Mouse (Mus musculus) heart, embryonic 15.5 days (tissue): Measurements from ENCODE around the gene Rnf214. TPM values are rescaled to one million over a fixed set of nuclear protein-coding genes. Genes with fewer than 3 reads are reported as not detected.
A peak's percentile ranks its signal among the peaks of the same experiment; 100 is the strongest.

Experiments used
- ATAC-seq: fragments of 200-750 bp; cut with Nextera tagmentation; replicated peaks from 2 replicates; pipeline ENCODE4 v1.8.0; 2017; ENCODE audit warnings: low read depth, moderate TSS enrichment; ENCODE audit not compliant: insufficient number of reproducible peaks, insufficient read depth, low FRiP score
- H3K27ac ChIP-seq: fragments of 300-500 bp; sonication (generic); 2 replicates; pipeline ENCODE4 v1.5.1; 2015; ENCODE audit warnings: mild to moderate bottlenecking, inconsistent platforms
- H3K27me3 ChIP-seq: fragments of 300-500 bp; sonication (generic); 2 replicates; pipeline ENCODE4 v1.6.1; 2015; ENCODE audit warnings: inconsistent platforms
- H3K36me3 ChIP-seq: fragments of 300-500 bp; sonication (generic); 2 replicates; pipeline ENCODE4 v1.6.1; 2015; ENCODE audit warnings: mild to moderate bottlenecking, inconsistent platforms
- H3K4me1 ChIP-seq: fragments of 300-500 bp; sonication (generic); replicated peaks from 2 replicates; pipeline ENCODE4 v1.6.1; 2015; ENCODE audit warnings: inconsistent platforms
- H3K4me2 ChIP-seq: fragments of 300-500 bp; sonication (generic); 2 replicates; pipeline ENCODE4 v1.6.1; 2015; ENCODE audit warnings: inconsistent platforms, mild to moderate bottlenecking, moderate library complexity
- H3K4me3 ChIP-seq: fragments of 300-500 bp; sonication (generic); 2 replicates; pipeline ENCODE4 v1.5.1; 2015; ENCODE audit warnings: mild to moderate bottlenecking, inconsistent platforms
- H3K9ac ChIP-seq: fragments of 300-500 bp; sonication (generic); 2 replicates; pipeline ENCODE4 v1.6.1; 2015; ENCODE audit warnings: mild to moderate bottlenecking, inconsistent platforms
- H3K9me3 ChIP-seq: fragments of 300-500 bp; sonication (generic); replicated peaks from 2 replicates; pipeline ENCODE4 v1.6.1; 2016; ENCODE audit warnings: inconsistent platforms
- WGBS: fragments of 180-500 bp; shearing (Covaris S2); methylation state at CpG from one replicate; pipeline ENCODE4 v1.1.7; 2015; ENCODE audit warnings: mixed read lengths; 5-methylcytosine and 5-hydroxymethylcytosine counted together
- polyA plus RNA-seq: library from polyadenylated mRNA; unstranded; fragments of >200 nt; fragmentation: Nextera tagmentation; extraction: Ambion mirVana; gene quantifications from 2 replicates; pipeline ENCODE4 v1.2.1, GENCODE M21; 2015

The Rnf214 gene
- polyA plus RNA-seq = 40.3 and 43.3 TPM in 2 replicates

- no peaks in the 10 kb centered on the region for H3K9me3 ChIP-seq
- peak within 1 kb of the TSS; percentile 78 for H3K4me3 ChIP-seq
- peak within 1 kb of the TSS; percentile 97 for H3K27ac ChIP-seq
- peaks cover 21% of the 10 kb centered on the region for H3K4me1 ChIP-seq
- H3K36me3 ChIP-seq = peaks cover 42% of the 10 kb centered on the region
- peak; percentile 92 for ATAC-seq
- H3K27me3 ChIP-seq = no peaks in the 10 kb centered on the region
- H3K4me2 ChIP-seq = peak within 1 kb of the TSS; percentile 71
- WGBS = under 1% methylated on average over 71 of the region's 80 CpGs
- H3K9ac ChIP-seq = peak within 1 kb of the TSS; percentile 86
Observed at GRCm38 (mm10) chr9:45906355-45907077, at the start of gene Rnf214, which contains the start of gene Pcsk7. Gene Rnf214, minus strand, starts transcription at chr9:45906911. Gene Pcsk7, plus strand, starts transcription at chr9:45906497.

- Histone ChIP-seq H3K9me3 (no peaks in the 10 kb centered on the region), H3K27me3 (no peaks in the 10 kb centered on the region), H3K4me2 (peak within 1 kb of the TSS; percentile 80), H3K4me1 (peaks cover 33% of the 10 kb centered on the region), H3K9ac (peak within 1 kb of the TSS; percentile 97), H3K27ac (peak within 1 kb of the TSS; percentile 95), H3K4me3 (peak within 1 kb of the TSS; percentile 92), H3K36me3 (peaks cover 20% of the 10 kb centered on the region)
- peak; percentile 95 for ATAC-seq
- under 1% methylated on average over 48 of the region's 48 CpGs for WGBS
Observed at GRCm38 (mm10) chr9:45955107-45955963, 48.6 kb upstream of the Rnf214 start, which contains the start of gene Sidt2. Gene Sidt2, minus strand, starts transcription at chr9:45955258.

- H3K9ac ChIP-seq = peak overlapping the region; percentile 97
- WGBS = under 1% methylated on average over 63 of the region's 63 CpGs
- H3K27ac ChIP-seq = peak overlapping the region; percentile 95
- H3K27me3 ChIP-seq = no peaks in the 10 kb centered on the region
- H3K36me3 ChIP-seq = peaks cover 28% of the 10 kb centered on the region
- no peaks in the 10 kb centered on the region for H3K9me3 ChIP-seq
- H3K4me3 ChIP-seq = peak overlapping the region; percentile 92
- peaks cover 33% of the 10 kb centered on the region for H3K4me1 ChIP-seq
- peak overlapping the region; percentile 80 for H3K4me2 ChIP-seq
- ATAC-seq = peak; percentile 29
Observed at GRCm38 (mm10) chr9:45954294-45955106, 47.8 kb upstream of the Rnf214 start.

- Histone ChIP-seq H3K9me3 (no peaks in the 10 kb centered on the region), H3K27ac (peak overlapping the region; percentile 95), H3K4me1 (peaks cover 29% of the 10 kb centered on the region), H3K36me3 (peaks cover 35% of the 10 kb centered on the region), H3K4me3 (peak overlapping the region; percentile 92), H3K27me3 (no peaks in the 10 kb centered on the region), H3K4me2 (peak overlapping the region; percentile 80), H3K9ac (peak overlapping the region; percentile 97)
- WGBS = 44% methylated on average over 13 of the region's 13 CpGs
- ATAC-seq = no peak
Observed at GRCm38 (mm10) chr9:45953511-45954293, 47.0 kb upstream of the Rnf214 start.

- H3K9ac ChIP-seq = 0 out of 2 replicates have a peak overlapping the region, but pooled peaks have one; percentile 97
- WGBS = 78% methylated on average over 7 of the region's 7 CpGs
- H3K27me3 ChIP-seq = no peaks in the 10 kb centered on the region
- H3K4me1 ChIP-seq = peaks cover 23% of the 10 kb centered on the region
- ATAC-seq = no peak
- H3K4me3 ChIP-seq = peak overlapping the region; percentile 92
- no peaks in the 10 kb centered on the region for H3K9me3 ChIP-seq
- H3K36me3 ChIP-seq = peaks cover 43% of the 10 kb centered on the region
- no peak overlapping the region for H3K27ac ChIP-seq
- peak overlapping the region; percentile 80 for H3K4me2 ChIP-seq
Observed at GRCm38 (mm10) chr9:45952890-45953289, 46.2 kb upstream of the Rnf214 start.

- Histone ChIP-seq H3K4me1 (peaks cover 23% of the 10 kb centered on the region), H3K36me3 (peaks cover 50% of the 10 kb centered on the region), H3K4me2 (no peak overlapping the region), H3K9ac (no peak overlapping the region), H3K4me3 (no peak overlapping the region), H3K27ac (no peak overlapping the region), H3K27me3 (no peaks in the 10 kb centered on the region), H3K9me3 (no peaks in the 10 kb centered on the region)
- WGBS = 90% methylated on average over 4 of the region's 4 CpGs
- no peak for ATAC-seq
Observed at GRCm38 (mm10) chr9:45952057-45952456, 45.3 kb upstream of the Rnf214 start.

- Histone ChIP-seq H3K9ac (no peak overlapping the region), H3K4me2 (no peak overlapping the region), H3K36me3 (peaks cover 72% of the 10 kb centered on the region), H3K27me3 (no peaks in the 10 kb centered on the region), H3K27ac (no peak overlapping the region), H3K9me3 (no peaks in the 10 kb centered on the region), H3K4me3 (no peak overlapping the region), H3K4me1 (no peaks in the 10 kb centered on the region)
- WGBS = 83% methylated on average over 10 of the region's 10 CpGs
- no peak for ATAC-seq
Observed at GRCm38 (mm10) chr9:45946872-45947183, 40.1 kb upstream of the Rnf214 start.

GRCm38 (mm10) chr9:45946182-45946871, 39.6 kb upstream of the Rnf214 start:
- Histone ChIP-seq H3K4me2 (no peak overlapping the region), H3K9ac (no peak overlapping the region), H3K9me3 (no peaks in the 10 kb centered on the region), H3K27ac (no peak overlapping the region), H3K4me1 (no peaks in the 10 kb centered on the region), H3K4me3 (no peak overlapping the region), H3K27me3 (no peaks in the 10 kb centered on the region), H3K36me3 (peaks cover 72% of the 10 kb centered on the region)
- WGBS = 85% methylated on average over 16 of the region's 16 CpGs
- no peak for ATAC-seq

GRCm38 (mm10) chr9:45945721-45946120, 39.0 kb upstream of the Rnf214 start:
- no peaks in the 10 kb centered on the region for H3K9me3 ChIP-seq
- H3K4me3 ChIP-seq = no peak overlapping the region
- no peak overlapping the region for H3K27ac ChIP-seq
- H3K4me1 ChIP-seq = no peaks in the 10 kb centered on the region
- H3K9ac ChIP-seq = no peak overlapping the region
- ATAC-seq = no peak
- H3K4me2 ChIP-seq = no peak overlapping the region
- no peaks in the 10 kb centered on the region for H3K27me3 ChIP-seq
- H3K36me3 ChIP-seq = peaks cover 73% of the 10 kb centered on the region
- 84% methylated on average over 13 of the region's 13 CpGs for WGBS
